Mouse (Mus musculus): ENCODE measurements at regions not wholly inside any gene's neighbourhood (a gene's known extent, or its start where the extent isn't known, plus 50 kb on each side); places are given as distances from the start of the nearest gene placed in this dataset.

DNA sequence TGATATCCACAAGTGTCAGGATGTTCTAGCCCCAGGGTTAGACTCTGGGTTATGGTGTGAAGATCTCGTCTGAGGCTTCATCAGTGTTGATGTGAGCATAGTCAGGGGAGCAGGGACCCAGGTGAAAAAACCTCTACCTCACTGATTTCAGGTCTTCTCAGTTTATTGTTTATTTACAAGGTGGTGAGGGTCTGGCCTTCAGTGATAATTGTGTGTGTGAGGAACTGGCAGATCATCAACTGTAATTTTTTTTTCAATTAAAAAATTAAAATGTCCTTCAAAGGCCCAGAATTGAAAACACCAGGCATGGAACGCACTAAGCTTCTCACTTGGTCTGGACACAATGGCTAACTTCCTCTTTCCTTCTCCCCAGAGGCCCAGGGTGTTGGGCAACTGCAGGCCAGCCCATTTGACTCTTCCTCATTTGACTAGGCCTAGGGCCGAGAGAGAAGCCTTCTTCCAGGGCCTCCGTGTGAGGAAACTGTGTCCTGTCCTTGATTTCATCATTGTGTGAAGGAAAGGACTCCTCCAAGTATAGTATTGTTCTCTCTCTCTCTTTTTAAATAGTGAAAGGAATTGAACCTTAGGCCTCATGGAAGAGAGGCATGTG lies 91.0 kb upstream of the Klf4 start:
- no peak for DNase-seq (ENCODE audit: low spot score)

DNA sequence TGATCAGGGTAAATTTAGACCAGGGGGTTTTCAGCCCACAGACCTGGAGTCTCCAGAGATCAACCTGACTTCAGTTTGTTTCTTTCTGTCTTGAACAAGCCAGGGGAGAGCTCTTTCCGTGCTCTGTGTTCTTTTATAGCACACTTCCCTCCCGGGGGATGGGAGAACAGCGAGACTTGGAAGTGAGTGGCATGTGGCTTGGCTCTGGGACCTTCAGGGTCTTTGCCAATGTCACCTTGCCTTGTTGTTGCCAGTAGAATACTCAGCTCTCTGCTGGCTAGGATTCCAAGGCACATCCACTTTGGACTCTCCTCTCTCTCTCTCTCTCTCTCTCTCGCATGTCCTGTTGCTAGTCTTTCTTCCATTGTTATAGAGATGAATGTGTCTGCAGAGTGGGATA lies 90.4 kb upstream of the Klf4 start:
- DNase-seq (ENCODE audit: low spot score), result no peak

DNA sequence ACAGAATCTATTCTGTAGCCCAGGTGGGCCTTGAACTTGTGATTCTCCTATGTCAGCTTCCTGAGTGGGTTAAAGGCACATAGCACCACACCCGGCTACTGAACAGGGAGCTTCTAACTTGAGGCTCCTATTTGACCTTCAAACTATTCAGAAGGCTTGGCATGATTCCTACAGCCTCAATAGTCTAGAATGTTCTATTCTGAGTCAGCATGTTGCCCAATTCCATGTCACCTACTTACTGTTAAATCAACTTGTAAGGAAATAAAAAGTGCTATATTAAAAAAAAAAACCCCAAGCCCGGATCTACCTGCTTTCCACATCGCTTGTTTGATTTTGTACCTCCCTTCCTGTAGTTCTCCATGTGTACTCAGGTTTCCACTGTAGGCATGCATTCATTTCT lies 87.6 kb upstream of the Klf4 start:
- no peak for DNase-seq (ENCODE audit: low spot score)

DNA sequence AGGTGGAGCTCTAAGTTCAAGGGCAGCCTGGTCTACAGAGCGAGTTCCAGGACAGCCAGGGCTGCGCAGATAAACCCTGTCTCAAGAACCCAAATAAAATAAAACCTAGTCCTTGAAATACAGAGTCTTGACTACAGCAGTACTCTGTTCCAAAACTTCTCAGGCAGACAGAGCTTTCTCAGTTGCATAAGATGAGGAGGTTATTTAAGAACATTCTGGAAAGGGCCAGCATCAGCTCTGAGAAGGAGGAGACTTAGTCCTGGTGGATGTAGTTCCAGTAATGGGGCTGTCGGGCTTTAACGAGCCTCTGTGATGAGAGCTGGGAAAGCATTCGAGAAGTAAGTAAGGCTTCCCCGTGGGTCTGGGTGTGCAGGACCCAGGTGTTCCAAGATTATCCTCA lies 83.5 kb upstream of the Klf4 start:
- DNase-seq (ENCODE audit: low spot score), result no peak

DNA sequence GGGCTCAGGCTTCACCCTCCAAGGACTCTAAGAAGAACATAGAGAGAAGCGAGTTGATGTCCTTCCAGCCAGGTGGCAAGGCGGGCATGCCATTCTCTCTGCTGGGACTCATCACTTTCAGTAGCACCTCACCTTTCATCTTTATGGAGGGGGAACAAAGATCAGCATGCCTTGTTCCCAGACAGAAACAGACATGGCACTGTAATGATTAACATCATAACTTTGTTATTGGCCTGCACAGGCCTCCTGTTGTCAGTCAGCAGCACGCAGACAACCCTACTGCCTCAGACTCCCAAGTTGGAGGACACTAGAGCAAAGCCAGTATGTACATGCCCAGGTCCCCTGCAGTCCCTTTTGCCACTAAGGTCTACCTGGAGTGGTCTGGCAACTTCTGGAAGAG lies 81.3 kb upstream of the Klf4 start:
- no peak for DNase-seq (ENCODE audit: low spot score)

DNA sequence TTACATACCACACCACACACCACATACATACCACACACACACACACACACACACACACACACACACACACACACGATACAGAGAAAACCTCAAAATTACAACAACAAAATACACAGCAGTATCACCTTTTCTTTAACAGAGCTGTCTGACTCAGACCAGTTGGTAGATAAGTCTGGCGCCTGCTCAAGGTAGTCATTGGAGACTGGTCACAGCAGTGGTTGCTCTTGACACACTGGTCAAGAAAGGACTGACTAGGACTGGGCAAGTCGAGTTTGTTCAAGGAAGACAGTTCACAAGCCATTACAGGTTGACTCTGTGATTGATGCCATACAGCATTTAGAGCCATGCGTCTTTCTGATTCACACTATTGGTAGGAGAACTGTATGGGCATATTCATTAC lies 78.7 kb upstream of the Klf4 start:
- no peak for DNase-seq (ENCODE audit: low spot score)

DNA sequence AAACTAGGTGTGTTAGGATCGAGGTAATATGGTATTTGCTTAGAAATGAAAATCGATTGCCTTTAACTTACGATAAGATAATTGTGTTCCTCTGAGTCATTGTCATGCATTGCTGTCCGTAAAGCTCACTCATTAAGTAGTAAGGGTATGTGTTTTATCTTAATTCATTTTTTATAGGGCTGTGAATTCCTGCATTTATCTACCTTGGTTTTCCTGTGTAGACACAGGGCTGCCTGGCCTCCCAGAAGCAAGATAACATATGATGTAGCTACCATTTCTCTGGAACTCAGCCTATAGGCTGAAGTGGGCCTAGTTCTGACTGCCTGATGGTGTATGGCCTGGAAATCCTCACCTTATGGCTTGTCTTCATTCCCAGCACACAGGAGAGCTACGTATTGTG lies 76.9 kb upstream of the Klf4 start:
- DNase-seq (ENCODE audit: low spot score), result no peak

DNA sequence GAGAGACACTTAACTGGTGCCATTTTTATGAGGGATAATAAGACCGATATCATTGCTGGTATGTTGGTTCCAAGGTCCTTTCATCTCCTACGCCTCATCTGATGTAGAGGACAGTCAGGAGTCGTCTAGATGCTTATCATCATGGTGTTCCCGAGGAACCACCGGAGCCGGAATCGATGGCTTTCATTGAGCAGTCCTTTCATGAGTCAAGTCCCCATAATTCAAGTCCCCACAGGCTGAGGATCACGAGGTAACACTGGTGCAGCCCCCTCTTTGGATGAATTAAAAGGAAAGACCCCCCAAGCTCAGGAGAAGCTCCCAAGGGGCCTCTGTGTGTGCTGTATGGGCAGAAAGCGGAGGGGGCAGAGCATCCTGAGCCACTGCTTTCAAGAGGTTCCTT lies 73.3 kb upstream of the Klf4 start:
- no peak for DNase-seq (ENCODE audit: low spot score)

DNA sequence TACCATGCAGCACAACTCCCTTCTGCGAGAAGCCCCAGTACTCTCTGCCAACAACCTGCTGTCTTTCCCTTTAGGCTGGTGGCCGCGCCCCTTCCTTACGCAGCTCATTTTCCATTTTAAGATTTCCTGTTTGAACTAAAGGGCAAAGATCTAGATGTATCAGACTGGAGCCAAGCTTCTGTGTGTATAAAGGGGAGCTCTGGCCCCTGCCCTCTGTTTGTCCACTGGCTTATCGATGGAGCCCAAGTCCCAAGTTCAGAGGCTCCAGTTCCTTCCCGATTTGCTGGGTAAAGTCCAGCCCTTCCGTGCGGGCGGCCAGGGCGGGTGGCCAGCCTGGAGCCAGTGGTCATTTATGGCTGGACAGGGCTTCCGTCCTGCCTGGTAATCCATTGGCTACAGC lies 72.6 kb upstream of the Klf4 start:
- DNase-seq (ENCODE audit: low spot score), result no peak

DNA sequence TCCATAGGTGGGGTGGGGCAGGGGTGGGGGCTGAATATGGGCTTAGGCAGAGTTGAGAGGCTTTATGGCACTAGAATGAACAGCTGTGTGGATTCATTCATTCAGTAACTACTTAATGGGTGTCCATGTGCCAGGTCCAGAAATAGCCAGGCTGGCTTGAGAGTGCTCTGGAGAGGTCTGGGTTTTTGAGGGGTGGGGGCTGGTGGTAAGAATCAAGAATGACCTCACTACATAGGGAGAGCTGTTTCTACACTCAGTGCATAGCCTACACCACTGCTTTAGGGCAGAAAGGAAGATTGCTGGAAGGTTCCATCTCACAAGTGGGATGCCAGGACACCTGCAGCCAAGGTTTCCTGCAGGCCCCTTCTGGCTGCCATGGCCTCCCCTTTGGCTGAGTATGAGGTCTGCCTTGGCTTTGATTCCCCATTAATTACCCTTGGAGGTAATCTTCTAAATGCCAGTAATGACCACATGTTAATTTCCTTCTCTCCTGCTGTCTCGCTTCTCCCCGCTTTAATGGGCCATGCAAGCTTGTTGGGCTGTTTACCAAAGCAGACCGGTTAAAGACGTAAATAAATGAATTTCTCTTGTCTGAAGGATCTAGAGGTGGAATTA lies 71.7 kb upstream of the Klf4 start:
- DNase-seq (ENCODE audit: low spot score), result no peak

DNA sequence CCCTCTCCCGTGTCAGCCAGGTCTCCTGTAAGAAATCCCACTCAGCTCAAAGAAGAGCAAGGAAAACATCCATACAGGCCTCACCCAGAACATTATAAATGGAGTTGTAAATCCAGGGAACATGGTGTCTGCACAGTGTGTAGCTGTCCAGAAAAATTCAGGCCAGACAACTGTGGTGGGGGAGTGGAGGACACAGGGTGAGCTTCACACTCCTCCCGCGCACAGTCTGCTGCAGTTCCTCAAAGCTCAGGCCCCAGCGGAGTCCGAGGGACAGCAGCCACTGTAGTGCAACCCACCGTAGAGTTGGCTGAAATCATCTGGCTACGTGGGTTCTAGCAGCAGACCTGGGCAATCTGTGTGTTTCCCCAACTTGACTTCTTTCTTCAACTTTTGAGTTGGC lies 62.9 kb upstream of the Klf4 start:
- no peak for DNase-seq (ENCODE audit: low spot score)

DNA sequence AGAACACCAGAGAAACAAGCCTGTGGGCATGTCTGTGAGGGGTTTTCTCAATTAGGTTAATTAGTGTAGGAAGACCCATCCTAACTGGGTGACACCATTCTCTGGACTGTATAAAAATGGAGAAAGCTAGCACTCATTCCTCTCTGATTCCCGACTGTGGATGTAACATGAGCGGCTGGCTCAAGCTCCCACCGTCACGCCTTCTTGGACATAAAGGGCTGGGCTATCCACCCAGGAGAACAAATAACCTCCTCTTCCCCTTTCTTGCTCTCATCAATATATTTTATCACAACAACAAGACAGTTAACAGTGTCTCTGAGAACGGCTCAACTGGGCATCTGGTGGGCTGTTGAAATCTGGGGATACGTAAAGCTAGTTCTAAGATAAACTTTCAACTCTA lies 62.4 kb upstream of the Klf4 start:
- DNase-seq (ENCODE audit: low spot score), result no peak

DNA sequence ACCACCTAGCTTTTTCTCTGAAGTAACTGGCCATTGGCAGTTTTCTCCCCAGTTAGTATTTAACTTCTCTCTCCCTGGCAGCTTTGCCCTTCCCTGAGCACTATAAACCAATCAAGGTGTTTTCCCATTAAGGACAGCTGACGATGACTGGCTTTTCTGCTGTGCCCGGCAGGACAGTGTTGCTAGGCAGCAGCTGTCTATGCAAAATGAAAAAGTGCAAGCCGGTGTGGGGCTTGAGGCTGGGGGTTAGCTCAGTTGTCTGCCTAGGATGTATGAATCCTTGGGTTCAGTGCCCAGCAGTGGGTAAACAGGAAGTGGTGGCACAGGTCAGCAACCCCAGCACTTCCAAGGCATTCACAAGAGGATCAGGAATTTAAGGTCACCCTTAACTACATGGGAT lies 60.9 kb upstream of the Klf4 start:
- DNase-seq (ENCODE audit: low spot score), result no peak

DNA sequence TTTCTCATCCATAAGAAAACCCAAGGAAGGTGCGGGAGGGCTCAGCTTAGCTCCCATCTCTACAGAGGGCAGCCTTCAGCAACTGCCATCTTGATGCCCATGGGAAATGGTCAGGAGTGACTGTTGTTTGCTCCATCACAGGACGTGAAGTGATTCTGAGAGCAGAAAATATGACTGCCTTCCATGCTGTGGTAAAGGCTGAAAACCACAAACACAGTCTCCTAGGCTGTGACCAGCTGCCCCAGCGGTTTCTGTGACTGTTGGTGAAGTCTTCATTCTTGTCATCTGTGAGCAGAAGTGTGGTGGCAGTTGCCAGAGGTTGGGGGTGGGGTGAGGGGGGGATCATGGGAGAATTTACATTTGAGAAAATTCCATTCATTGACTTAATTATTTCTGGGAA lies 53.9 kb upstream of the Klf4 start:
- no peak for DNase-seq (ENCODE audit: low spot score)

DNA sequence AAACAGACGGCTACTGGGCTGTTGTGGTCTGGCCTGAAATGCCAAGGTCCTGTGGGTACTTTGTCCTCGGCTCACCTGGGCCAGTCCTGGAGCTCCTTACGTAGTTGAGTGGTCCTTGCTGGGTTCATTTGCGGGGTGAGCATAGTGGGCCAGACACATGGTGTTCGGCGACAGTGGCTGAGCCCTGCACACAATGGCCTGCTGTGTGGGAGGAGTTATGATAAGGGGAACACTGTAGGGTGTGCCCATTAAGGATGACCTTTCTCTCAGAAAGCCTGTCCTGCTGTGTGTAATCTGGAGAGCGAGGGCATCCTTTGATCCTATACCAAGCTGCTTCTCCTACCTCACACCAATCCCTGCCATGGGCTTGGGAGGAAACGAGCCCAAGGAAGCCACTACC lies 51.3 kb upstream of the Klf4 start:
- DNase-seq (ENCODE audit: low spot score), result no peak
